Mouse (Mus musculus): Measurements from ENCODE around the gene Fam155a. TPM values are rescaled to one million over a fixed set of nuclear protein-coding genes. Genes with fewer than 3 reads are reported as not detected.

Gene Fam155a
- polyA plus RNA-seq, 1 experiment from 2014 or later = 18.9 TPM

DNA sequence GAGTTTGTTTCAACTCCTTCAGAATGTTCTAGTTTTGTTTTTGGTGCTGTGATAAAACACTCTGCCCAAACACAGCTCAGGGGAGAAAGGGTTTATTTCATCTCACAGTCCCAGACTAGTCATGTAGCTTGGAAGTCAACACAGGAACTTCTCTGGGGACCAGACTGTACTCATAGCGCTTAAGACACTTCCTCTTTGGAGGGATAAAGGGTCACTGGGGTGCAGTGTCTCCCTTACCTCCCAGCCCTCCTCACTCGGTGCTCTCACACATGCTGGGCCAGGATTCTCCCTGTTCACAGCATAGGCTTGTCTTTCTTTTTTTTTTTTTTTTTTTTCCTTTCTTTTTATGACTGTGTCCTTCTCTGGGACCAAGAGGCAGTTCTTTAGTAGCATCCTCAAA lies 585.8 kb downstream of the Fam155a start:
- H3K9ac ChIP-seq (replicated peaks) = no peak overlapping the region

DNA sequence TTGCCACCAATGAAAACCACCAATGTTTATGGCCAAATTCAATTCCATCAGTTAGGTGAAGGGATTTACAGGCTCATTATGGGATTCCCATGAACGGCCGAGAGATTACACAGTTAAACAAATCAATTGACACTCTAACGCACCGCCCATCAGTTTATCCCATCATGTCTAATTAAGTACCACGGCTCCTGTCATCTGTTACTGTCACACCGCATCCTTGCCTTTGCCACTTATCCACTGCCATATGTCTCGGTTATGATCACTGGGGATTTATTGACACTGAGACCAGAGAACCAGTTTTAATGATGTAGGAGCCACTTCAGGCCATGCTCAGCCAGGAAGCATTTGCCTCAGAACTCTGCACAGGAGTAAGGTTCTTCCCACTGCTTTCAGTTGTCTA lies 588.5 kb downstream of the Fam155a start:
- Histone ChIP-seq H3K27ac (replicated peaks) (no peak overlapping the region), H3K4me2 (replicated peaks) (no peak overlapping the region), H3K27me3 (no peaks in the 10 kb centered on the region), H3K4me1 (no peaks in the 10 kb centered on the region), H3K36me3 (no peaks in the 10 kb centered on the region), H3K9me3 (no peaks in the 10 kb centered on the region), H3K4me3 (no peak overlapping the region), H3K9ac (replicated peaks) (no peak overlapping the region)
- 64% methylated on average over 7 of the region's 7 CpGs for WGBS
- no peak for ATAC-seq (replicated peaks)

More for the DNA sequence above, 585.8 kb downstream of the Fam155a start:
- no peaks in the 10 kb centered on the region for H3K9me3 ChIP-seq
- H3K27me3 ChIP-seq = no peaks in the 10 kb centered on the region
- H3K36me3 ChIP-seq = no peaks in the 10 kb centered on the region
- no peak overlapping the region for H3K27ac ChIP-seq (replicated peaks)
- WGBS = 72% methylated on average over 2 of the region's 2 CpGs
- no peak overlapping the region for H3K4me3 ChIP-seq
- ATAC-seq (replicated peaks) = no peak
- no peak overlapping the region for H3K4me2 ChIP-seq (replicated peaks)
- no peaks in the 10 kb centered on the region for H3K4me1 ChIP-seq

DNA sequence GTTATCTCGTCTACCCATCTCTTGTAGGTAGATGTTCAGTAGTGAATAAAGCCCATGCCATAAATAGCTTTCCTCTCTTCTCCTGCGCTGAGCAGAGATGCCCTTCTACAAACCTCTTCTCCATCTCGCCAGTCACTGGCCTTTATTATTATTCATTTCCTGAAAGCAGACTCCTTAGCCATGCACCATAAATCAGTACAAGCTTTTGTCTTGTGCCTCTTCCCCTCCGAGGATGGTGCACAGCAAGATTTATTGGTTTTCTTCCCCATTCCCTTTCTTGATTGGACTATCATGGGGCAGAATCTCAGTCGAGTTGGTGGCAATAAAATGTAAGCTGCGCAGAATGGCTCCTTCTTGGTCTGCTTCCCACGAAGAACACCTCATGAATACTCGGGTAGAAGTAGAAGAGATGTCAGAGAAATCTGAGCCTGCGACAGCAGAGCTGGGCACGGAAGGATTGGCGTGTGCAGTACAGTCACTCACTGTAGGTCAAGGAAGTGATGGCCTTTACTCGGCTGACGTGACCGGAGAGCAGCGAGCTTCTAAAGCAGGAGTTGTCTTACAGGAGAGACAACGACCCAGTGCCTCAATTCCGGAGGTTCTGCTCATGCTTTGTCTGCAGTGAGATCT lies 590.2 kb downstream of the Fam155a start:
- Histone ChIP-seq H3K27ac (replicated peaks) (no peak overlapping the region), H3K36me3 (no peaks in the 10 kb centered on the region), H3K4me2 (replicated peaks) (no peak overlapping the region), H3K4me3 (no peak overlapping the region), H3K9me3 (no peaks in the 10 kb centered on the region), H3K27me3 (no peaks in the 10 kb centered on the region), H3K9ac (replicated peaks) (no peak overlapping the region), H3K4me1 (peaks cover 7% of the 10 kb centered on the region)
- 92% methylated on average over 17 of the region's 17 CpGs for whole genome bisulfite sequencing
- no peak for ATAC-seq (replicated peaks)

DNA sequence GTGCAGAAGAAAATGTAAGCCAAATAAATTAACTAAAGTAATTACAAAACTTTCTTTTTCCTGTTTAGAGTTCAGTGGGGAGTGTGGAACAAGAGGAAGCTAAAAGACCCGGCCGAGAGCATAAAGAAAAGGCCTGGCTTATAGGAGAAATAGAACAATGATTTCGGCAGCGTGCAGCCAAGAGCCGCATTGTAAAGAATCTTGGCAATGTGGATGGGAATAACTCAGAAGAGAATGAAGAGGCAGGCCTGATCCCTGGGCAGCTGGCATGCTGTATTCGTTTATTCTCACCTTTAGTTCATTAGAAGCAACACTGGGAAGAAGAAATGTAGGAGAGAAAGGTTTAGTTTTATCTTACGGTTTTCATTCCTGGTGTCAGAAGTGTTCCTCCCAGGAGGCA lies 594.0 kb downstream of the Fam155a start:
- Histone ChIP-seq H3K9ac (replicated peaks) (no peak overlapping the region), H3K4me3 (no peak overlapping the region), H3K27ac (replicated peaks) (no peak overlapping the region), H3K4me2 (replicated peaks) (no peak overlapping the region), H3K9me3 (no peaks in the 10 kb centered on the region), H3K36me3 (no peaks in the 10 kb centered on the region), H3K4me1 (peaks cover 15% of the 10 kb centered on the region), H3K27me3 (no peaks in the 10 kb centered on the region)
- WGBS = 15% methylated on average over 7 of the region's 7 CpGs
- ATAC-seq (replicated peaks) = no peak

DNA sequence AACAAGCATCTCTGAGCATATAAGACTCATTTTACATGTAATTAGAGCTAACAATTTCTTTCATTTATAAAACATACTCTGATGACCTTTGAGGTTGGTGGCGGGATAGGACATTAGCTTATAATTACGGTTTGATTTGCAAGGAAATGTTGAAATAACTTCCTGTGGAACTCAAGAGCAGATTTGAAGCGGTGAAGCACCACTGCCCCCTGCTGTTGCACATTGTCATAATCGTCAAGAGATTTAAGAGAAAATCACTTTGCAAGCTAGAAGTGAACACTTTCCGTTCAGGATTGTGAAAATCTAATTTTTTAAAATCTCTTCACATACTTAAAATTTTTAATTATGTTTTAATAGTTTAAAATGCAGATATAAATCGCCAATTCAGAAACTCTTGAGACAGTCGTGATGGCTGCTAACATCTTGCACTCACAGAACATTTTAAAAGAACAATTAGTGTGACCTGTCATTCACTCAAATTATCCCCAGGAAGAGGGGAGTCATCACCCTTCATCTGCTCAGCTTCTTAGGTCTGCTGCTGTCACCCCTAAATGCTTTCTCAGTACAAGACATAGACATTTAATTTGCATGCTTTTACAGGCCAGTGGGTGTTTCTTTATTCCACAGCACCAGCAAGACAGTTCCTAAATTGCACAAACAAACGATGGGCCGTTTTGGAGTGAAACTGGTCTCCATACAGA lies 595.9 kb downstream of the Fam155a start:
- ATAC-seq (replicated peaks) = peak; percentile 57
- 20% methylated on average over 9 of the region's 9 CpGs for WGBS

DNA sequence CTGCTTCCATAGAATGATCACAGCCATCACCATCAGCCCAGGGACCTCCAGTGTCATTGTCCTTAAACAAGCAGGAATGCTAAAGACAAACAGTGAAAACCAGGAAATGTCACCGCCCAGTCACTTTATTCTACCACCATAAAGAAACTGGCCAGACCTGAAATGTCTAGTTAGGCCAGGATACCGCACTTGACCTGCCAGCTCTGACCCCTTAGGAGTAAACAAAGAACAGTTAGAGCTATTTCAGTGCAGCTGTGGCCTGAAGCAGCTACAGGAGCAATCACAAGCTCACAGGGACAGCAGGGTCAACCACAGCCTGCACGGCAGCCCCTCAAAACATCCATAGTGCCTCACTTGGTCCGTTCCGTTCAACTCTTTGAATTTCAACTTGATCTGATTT lies 599.1 kb downstream of the Fam155a start:
- Histone ChIP-seq H3K27me3 (no peaks in the 10 kb centered on the region), H3K9ac (replicated peaks) (no peak overlapping the region), H3K9me3 (no peaks in the 10 kb centered on the region), H3K36me3 (no peaks in the 10 kb centered on the region), H3K4me1 (peaks cover 15% of the 10 kb centered on the region), H3K4me2 (replicated peaks) (no peak overlapping the region), H3K27ac (replicated peaks) (no peak overlapping the region), H3K4me3 (no peak overlapping the region)
- ATAC-seq (replicated peaks) = no peak
- 88% methylated on average over 5 of the region's 5 CpGs for WGBS

More for the DNA sequence above, 595.9 kb downstream of the Fam155a start:
- no peaks in the 10 kb centered on the region for H3K27me3 ChIP-seq
- no peaks in the 10 kb centered on the region for H3K36me3 ChIP-seq
- no peak overlapping the region for H3K4me2 ChIP-seq (replicated peaks)
- no peak overlapping the region for H3K9ac ChIP-seq (replicated peaks)
- no peaks in the 10 kb centered on the region for H3K9me3 ChIP-seq
- H3K4me1 ChIP-seq = peaks cover 15% of the 10 kb centered on the region
- 0 out of 2 replicates have a peak overlapping the region, but pooled peaks have one; percentile 23 for H3K27ac ChIP-seq (replicated peaks)
- no peak overlapping the region for H3K4me3 ChIP-seq

DNA sequence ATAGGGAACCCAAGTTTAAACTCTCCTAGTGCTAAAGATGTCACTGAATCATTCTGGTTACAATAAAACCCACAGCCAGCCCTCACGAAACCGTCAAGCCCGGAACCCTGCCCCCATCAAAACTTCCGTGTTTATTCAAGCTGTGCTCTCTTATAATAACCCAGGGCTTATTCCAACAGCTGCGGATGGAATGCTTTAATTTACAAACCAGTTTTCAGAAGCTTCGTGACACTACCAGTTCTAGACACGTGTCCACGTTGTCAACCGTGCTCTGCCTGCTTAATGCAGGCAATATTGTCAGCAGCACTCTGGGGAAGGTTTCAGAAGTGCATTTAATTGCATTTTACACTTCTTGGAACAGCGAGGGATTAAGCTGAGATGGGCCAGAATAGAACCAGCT lies 603.0 kb downstream of the Fam155a start:
- WGBS = 62% methylated on average over 10 of the region's 10 CpGs
- Histone ChIP-seq H3K9ac (replicated peaks) (no peak overlapping the region), H3K9me3 (no peaks in the 10 kb centered on the region), H3K4me1 (no peaks in the 10 kb centered on the region), H3K4me2 (replicated peaks) (no peak overlapping the region), H3K27ac (replicated peaks) (no peak overlapping the region), H3K36me3 (no peaks in the 10 kb centered on the region), H3K4me3 (no peak overlapping the region), H3K27me3 (no peaks in the 10 kb centered on the region)
- ATAC-seq (replicated peaks) = no peak

DNA sequence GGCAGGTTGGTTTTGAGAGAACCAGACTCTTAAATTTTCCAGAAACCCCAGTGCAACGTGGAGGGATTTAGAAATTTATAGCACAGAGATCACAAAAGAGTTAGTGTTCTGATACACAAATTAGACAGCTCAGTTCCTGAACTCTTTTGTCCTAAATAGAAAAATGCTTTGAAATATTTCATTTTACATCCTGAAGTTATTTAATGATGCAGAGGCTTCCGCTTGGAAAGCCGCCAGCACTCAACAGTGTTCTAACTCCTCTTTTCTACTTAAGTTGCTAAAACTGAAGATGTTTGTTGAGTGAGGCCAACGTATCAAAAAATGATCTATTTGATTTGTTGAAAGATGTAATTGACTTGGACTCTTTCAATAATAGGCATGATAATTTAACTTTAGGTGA lies 609.4 kb downstream of the Fam155a start:
- no peaks in the 10 kb centered on the region for H3K27me3 ChIP-seq
- no peak overlapping the region for H3K9ac ChIP-seq (replicated peaks)
- peaks cover 27% of the 10 kb centered on the region for H3K4me1 ChIP-seq
- no peak overlapping the region for H3K4me2 ChIP-seq (replicated peaks)
- no peaks in the 10 kb centered on the region for H3K9me3 ChIP-seq
- H3K36me3 ChIP-seq = no peaks in the 10 kb centered on the region
- no peak overlapping the region for H3K27ac ChIP-seq (replicated peaks)
- 79% methylated on average over 4 of the region's 4 CpGs for WGBS
- H3K4me3 ChIP-seq = no peak overlapping the region
- no peak for ATAC-seq (replicated peaks)

DNA sequence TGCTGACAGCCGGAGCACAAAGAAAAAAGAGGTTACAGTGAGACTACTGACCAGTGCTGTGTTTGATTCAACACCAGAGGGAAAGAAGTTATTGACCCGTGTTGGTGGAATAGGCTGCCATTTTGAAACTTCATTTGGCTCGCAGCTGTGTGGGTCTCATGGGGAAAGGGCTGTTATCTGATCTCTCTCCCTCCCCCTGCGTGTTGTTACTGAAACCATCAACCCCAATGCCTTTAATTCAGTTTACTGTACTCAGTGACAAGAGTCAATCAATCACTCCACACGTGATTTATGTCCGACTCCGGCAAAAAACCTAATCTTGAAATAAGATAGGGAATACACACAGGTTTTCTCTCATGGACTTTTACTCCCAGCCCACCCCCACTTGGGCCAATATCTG lies 611.6 kb downstream of the Fam155a start:
- Histone ChIP-seq H3K36me3 (no peaks in the 10 kb centered on the region), H3K27me3 (no peaks in the 10 kb centered on the region), H3K27ac (replicated peaks) (no peak overlapping the region), H3K9ac (replicated peaks) (no peak overlapping the region), H3K4me1 (peaks cover 27% of the 10 kb centered on the region), H3K9me3 (no peaks in the 10 kb centered on the region), H3K4me3 (no peak overlapping the region), H3K4me2 (replicated peaks) (no peak overlapping the region)
- WGBS = 80% methylated on average over 7 of the region's 7 CpGs
- ATAC-seq (replicated peaks) = no peak

DNA sequence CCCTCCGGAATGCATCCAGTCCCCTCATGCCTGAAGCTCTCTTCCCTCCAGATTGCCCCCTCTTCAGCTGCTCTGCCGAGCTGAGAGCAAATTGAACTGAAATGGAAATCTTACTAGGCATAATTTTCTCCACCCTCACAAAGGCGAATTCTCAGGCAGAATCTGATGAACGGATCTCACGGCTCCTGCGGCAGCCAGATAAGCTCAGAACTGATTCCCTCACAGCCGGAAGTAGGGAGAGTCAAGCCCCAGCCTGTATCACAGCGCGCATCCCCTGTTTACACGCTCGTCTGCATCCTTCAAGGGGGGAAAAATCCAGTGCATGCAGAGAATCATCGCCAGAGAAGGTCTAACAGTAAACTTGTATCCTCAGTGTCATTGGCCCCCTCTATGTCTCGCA lies 612.3 kb downstream of the Fam155a start:
- H3K9me3 ChIP-seq = no peaks in the 10 kb centered on the region
- ATAC-seq (replicated peaks) = peak; percentile 47
- H3K4me2 ChIP-seq (replicated peaks) = no peak overlapping the region
- H3K4me3 ChIP-seq = no peak overlapping the region
- H3K27ac ChIP-seq (replicated peaks) = peak overlapping the region; percentile 55
- H3K9ac ChIP-seq (replicated peaks) = 0 out of 2 replicates have a peak overlapping the region, but pooled peaks have one; percentile 1
- no peaks in the 10 kb centered on the region for H3K27me3 ChIP-seq
- peaks cover 27% of the 10 kb centered on the region for H3K4me1 ChIP-seq
- WGBS = 53% methylated on average over 13 of the region's 13 CpGs
- no peaks in the 10 kb centered on the region for H3K36me3 ChIP-seq

DNA sequence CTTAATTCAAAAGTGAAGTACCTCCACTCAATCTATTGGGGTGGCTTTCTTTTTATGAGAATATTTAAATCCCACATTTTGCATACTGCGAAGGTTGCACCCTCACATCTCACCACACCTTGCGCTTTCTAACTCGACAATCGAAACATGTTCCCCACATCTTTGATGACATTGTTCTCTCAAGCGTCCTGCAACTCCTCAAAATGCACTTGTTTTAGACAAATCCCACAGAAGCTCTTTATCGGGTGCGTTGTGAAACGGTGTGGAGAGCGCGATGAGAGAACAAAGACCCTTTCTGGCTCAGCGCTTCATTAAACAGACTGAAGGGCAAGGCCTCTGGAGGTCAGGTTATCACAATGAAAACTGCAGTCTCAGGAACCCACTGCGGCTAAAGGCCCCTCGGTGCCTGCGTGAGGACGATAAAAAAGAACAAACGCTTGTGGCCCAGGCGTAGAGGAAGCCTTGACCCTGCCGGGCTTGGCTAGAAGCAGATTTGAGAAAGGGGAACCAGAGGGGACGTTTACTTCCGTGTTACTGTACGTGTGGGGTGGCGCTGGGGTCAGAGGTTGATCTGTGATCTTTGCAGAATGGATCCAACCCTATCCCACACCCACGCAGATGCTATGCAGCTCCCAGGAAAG lies 613.7 kb downstream of the Fam155a start:
- Histone ChIP-seq H3K27ac (replicated peaks) (no peak overlapping the region), H3K9me3 (no peaks in the 10 kb centered on the region), H3K4me3 (no peak overlapping the region), H3K4me2 (replicated peaks) (peak overlapping the region; percentile 21), H3K36me3 (no peaks in the 10 kb centered on the region), H3K4me1 (peaks cover 31% of the 10 kb centered on the region), H3K27me3 (no peaks in the 10 kb centered on the region), H3K9ac (replicated peaks) (peak overlapping the region; percentile 20; the same call in 1 of the 2 replicates)
- WGBS = 7% methylated on average over 23 of the region's 23 CpGs
- ATAC-seq (replicated peaks) = peak; percentile 17; the same call in 1 of the 2 replicates

Data from forebrain, embryonic 15.5 days (tissue).